Mouse (Mus musculus) testis, adult 2 months (tissue): ENCODE measurements at regions not wholly inside any gene's neighbourhood (a gene's known extent, or its start where the extent isn't known, plus 50 kb on each side); places are given as distances from the start of the nearest gene placed in this dataset.
"Not testable (repeated sequence)": the region's sequence is repeated elsewhere in the genome, so short reads cannot be mapped to it uniquely, and the experiment has no call there.

ENCODE experiments used
- H3K27ac ChIP-seq: fragments of 200-500 bp; 2 replicates; pipeline ENCODE4 v1.5.1; 2012; ENCODE audit warnings: low read depth, low read length; ENCODE audit not compliant: control insufficient read depth, insufficient read depth
- H3K27me3 ChIP-seq: fragments of 200-500 bp; 2 replicates; pipeline ENCODE4 v1.6.1; 2012; ENCODE audit warnings: mild to moderate bottlenecking, low read length, moderate library complexity; ENCODE audit not compliant: control insufficient read depth, insufficient read depth
- H3K36me3 ChIP-seq: fragments of 200-500 bp; 2 replicates; pipeline ENCODE4 v1.6.1; 2012; ENCODE audit warnings: mild to moderate bottlenecking, low read length; ENCODE audit not compliant: control insufficient read depth, insufficient read depth
- H3K4me1 ChIP-seq: fragments of 200-500 bp; 2 replicates; pipeline ENCODE4 v1.6.1; 2012; ENCODE audit warnings: low read length; ENCODE audit not compliant: control insufficient read depth, insufficient read depth
- H3K4me3 ChIP-seq: fragments of 200-500 bp; 2 replicates; pipeline ENCODE4 v1.5.1; 2012; ENCODE audit warnings: low read depth, mild to moderate bottlenecking, low read length, moderate library complexity, mixed read lengths; ENCODE audit not compliant: control insufficient read depth
- CTCF ChIP-seq: fragments of 200-500 bp; IDR thresholded peaks from 2 replicates; pipeline ENCODE4 v1.5.1; 2012; ENCODE audit warnings: low read depth, mild to moderate bottlenecking, inconsistent platforms, low read length, moderate library complexity; ENCODE audit not compliant: control insufficient read depth, insufficient read depth, insufficient replicate concordance
- POLR2A ChIP-seq: fragments of 200-500 bp; IDR thresholded peaks from 2 replicates; pipeline ENCODE4 v1.6.1; 2012; ENCODE audit warnings: low read depth, mild to moderate bottlenecking, inconsistent platforms, low read length, moderate library complexity; ENCODE audit not compliant: control insufficient read depth

GRCm38 (mm10) chr17:81261957-81262356, 179.6 kb upstream of the Gm11096 start:
- Histone ChIP-seq H3K27me3 (no peaks in the 10 kb centered on the region), H3K36me3 (no peaks in the 10 kb centered on the region), H3K27ac (no peak overlapping the region), H3K4me1 (no peaks in the 10 kb centered on the region), H3K4me3 (no peak overlapping the region)
- TF ChIP-seq POLR2A (no peak), CTCF (no peak)

- H3K4me3 ChIP-seq: no peak overlapping the region
- no peaks in the 10 kb centered on the region for H3K36me3 ChIP-seq
- TF ChIP-seq CTCF (no peak), POLR2A (no peak)
- no peak overlapping the region for H3K27ac ChIP-seq
- no peaks in the 10 kb centered on the region for H3K27me3 ChIP-seq
- no peaks in the 10 kb centered on the region for H3K4me1 ChIP-seq
Observed at GRCm38 (mm10) chr17:81260036-81260435, 181.5 kb upstream of the Gm11096 start.

GRCm38 (mm10) chr17:81256106-81256505, 185.5 kb upstream of the Gm11096 start:
- Histone ChIP-seq H3K27ac (no peak overlapping the region), H3K36me3 (no peaks in the 10 kb centered on the region), H3K27me3 (no peaks in the 10 kb centered on the region), H3K4me3 (no peak overlapping the region), H3K4me1 (no peaks in the 10 kb centered on the region)
- TF ChIP-seq CTCF (no peak), POLR2A (no peak)

- H3K27me3 ChIP-seq: no peaks in the 10 kb centered on the region
- no peaks in the 10 kb centered on the region for H3K4me1 ChIP-seq
- H3K27ac ChIP-seq: no peak overlapping the region
- H3K36me3 ChIP-seq: no peaks in the 10 kb centered on the region
- no peak for TF ChIP-seq POLR2A
- TF ChIP-seq CTCF: no peak
- no peak overlapping the region for H3K4me3 ChIP-seq
Observed at GRCm38 (mm10) chr17:81250748-81251147, 185.9 kb upstream of the Thumpd2 start.

- Histone ChIP-seq H3K27ac (no peak overlapping the region), H3K36me3 (no peaks in the 10 kb centered on the region), H3K4me3 (no peak overlapping the region), H3K27me3 (no peaks in the 10 kb centered on the region), H3K4me1 (no peaks in the 10 kb centered on the region)
- no peak for TF ChIP-seq POLR2A
Observed at GRCm38 (mm10) chr17:81246156-81246555, 181.3 kb upstream of the Thumpd2 start.

- H3K36me3 ChIP-seq, H3K4me1 ChIP-seq, H3K27me3 ChIP-seq, H3K27ac ChIP-seq, H3K4me3 ChIP-seq: not testable (repeated sequence)
Observed at GRCm38 (mm10) chr17:81231771-81232170, 166.9 kb upstream of the Thumpd2 start.

- no peak overlapping the region for H3K4me3 ChIP-seq
- H3K27me3 ChIP-seq: no peaks in the 10 kb centered on the region
- TF ChIP-seq POLR2A (no peak), CTCF (no peak)
- no peak overlapping the region for H3K27ac ChIP-seq
- H3K4me1 ChIP-seq: no peaks in the 10 kb centered on the region
- no peaks in the 10 kb centered on the region for H3K36me3 ChIP-seq
Observed at GRCm38 (mm10) chr17:81225281-81225680, 160.4 kb upstream of the Thumpd2 start.

GRCm38 (mm10) chr17:81221436-81221835, 156.6 kb upstream of the Thumpd2 start:
- no peaks in the 10 kb centered on the region for H3K4me1 ChIP-seq
- no peaks in the 10 kb centered on the region for H3K36me3 ChIP-seq
- H3K27ac ChIP-seq: no peak overlapping the region
- TF ChIP-seq CTCF (no peak), POLR2A (no peak)
- no peak overlapping the region for H3K4me3 ChIP-seq
- H3K27me3 ChIP-seq: no peaks in the 10 kb centered on the region
